Mouse (Mus musculus): ENCODE data around the gene Hsdl1.

GRCm38 (mm10) chr8:119530937-119531336 is 44.0 kb downstream of the Hsdl1 start:
- TF ChIP-seq CTCF (IDR thresholded peaks at IDR 0.05; ENCODE audit: low read depth, low read length), result no peak
- TF ChIP-seq POLR2A (IDR thresholded peaks at IDR 0.05; ENCODE audit: insufficient read depth, low read length), result no peak

All from ES-Bruce4 (cell line).